Mouse (Mus musculus): ENCODE measurements around the gene Morn5. TPM values are rescaled to one million over a fixed set of nuclear protein-coding genes. Genes with fewer than 3 reads are reported as not detected.

The Morn5 gene
- total and polyA plus RNA-seq, 3 experiments = 0.61 TPM; not detected in 2

DNA sequence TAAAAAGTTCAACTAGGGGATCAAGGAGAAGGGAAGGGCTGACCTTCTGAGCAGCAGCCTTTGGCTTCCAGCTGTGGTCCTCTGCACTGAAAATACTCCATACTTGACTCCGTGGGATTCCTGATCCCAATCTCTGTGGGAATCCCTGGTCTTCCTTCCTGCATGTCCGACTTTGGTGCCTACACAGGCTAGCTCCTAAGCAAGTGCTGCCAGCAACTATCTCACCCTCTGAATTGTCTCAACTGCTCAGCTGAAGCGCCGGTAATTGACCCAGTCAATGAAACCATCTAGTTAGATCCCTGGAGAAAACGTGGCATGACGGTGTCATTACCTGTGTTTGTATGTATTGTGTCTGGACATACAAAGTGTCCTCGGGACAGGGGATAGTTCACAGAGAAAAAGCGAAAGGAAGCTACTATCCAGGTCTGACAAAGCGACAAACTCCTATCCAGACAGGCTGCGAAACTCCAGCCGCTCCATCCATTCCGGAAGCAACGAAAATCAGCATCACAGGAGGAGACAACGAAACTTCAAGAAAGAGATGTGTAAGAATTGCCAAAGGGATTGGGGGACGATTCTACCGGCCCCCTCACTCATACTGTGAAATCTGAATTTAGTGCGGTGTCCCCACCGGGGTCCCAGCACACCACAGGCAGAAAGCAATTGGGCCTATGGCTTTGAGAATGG lies 48.0 kb downstream of the Morn5 start:
- 0 out of 2 replicates have a peak, but pooled peaks cover 1% of the 10 kb centered on the region for H3K4me1 ChIP-seq (ENCODE audit: control insufficient read depth, insufficient read depth, low read length)
- H3K4me3 ChIP-seq = no peak overlapping the region
- H3K36me3 ChIP-seq (ENCODE audit: control insufficient read depth, insufficient read depth, low read length) = no peaks in the 10 kb centered on the region
- H3K79me2 ChIP-seq (replicated peaks; ENCODE audit: control insufficient read depth, insufficient read depth, low read length) = no peaks in the 10 kb centered on the region
- 28% methylated on average over 18 of the region's 18 CpGs for WGBS
- no peak for TF ChIP-seq POLR2A (IDR thresholded peaks at IDR 0.05; ENCODE audit: insufficient read depth, low read depth, low read length)
- no peak for TF ChIP-seq EP300 (IDR thresholded peaks at IDR 0.05; ENCODE audit: insufficient read depth, low read depth, low read length)
- TF ChIP-seq CTCF (IDR thresholded peaks at IDR 0.05) = no peak
- no peak for DNase-seq
- intact Hi-C loops (cut with DNase I) = no loop called here
- H3K27ac ChIP-seq = no peak overlapping the region
- no peak overlapping the region for H3K9ac ChIP-seq (ENCODE audit: low read depth, low read length)
- no peaks in the 10 kb centered on the region; the same call in 1 of the 2 replicates for H3K27me3 ChIP-seq (ENCODE audit: control insufficient read depth, insufficient read depth, low read length)

DNA sequence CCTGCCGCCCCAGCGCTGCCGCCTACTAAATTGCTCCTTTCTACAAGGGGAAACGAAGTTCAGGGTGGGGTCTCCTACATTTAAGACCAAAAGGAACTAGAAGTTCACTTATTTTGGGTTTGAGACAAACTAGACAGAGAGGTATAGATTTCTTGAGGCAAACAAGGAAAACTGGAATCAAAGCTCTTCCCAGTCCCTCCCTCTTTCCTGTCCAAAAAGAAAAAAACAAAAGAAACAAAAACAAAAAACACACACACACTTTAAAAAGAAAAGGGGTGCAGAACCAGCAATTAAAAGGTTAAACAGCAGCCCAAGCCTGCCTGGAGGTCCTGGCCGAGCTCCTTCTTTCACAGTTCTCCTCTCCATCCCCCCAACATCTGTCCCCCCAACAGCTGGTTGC lies 48.8 kb downstream of the Morn5 start:
- Histone ChIP-seq H3K4me1 (ENCODE audit: control insufficient read depth, insufficient read depth, low read length) (0 out of 2 replicates have a peak, but pooled peaks cover 1% of the 10 kb centered on the region), H3K4me3 (no peak overlapping the region), H3K36me3 (ENCODE audit: control insufficient read depth, insufficient read depth, low read length) (no peaks in the 10 kb centered on the region), H3K27me3 (ENCODE audit: control insufficient read depth, insufficient read depth, low read length) (peaks cover 2% of the 10 kb centered on the region; the same call in 1 of the 2 replicates), H3K79me2 (replicated peaks; ENCODE audit: control insufficient read depth, insufficient read depth, low read length) (no peaks in the 10 kb centered on the region), H3K27ac (no peak overlapping the region), H3K9ac (ENCODE audit: low read depth, low read length) (no peak overlapping the region)
- 42% methylated on average over 5 of the region's 5 CpGs for WGBS
- TF ChIP-seq POLR2A (IDR thresholded peaks at IDR 0.05; ENCODE audit: insufficient read depth, low read depth, low read length) = no peak
- no peak for TF ChIP-seq CTCF (IDR thresholded peaks at IDR 0.05)
- no peak for TF ChIP-seq EP300 (IDR thresholded peaks at IDR 0.05; ENCODE audit: insufficient read depth, low read depth, low read length)
- no peak for DNase-seq
- intact Hi-C loops (cut with DNase I) = no loop called here

DNA sequence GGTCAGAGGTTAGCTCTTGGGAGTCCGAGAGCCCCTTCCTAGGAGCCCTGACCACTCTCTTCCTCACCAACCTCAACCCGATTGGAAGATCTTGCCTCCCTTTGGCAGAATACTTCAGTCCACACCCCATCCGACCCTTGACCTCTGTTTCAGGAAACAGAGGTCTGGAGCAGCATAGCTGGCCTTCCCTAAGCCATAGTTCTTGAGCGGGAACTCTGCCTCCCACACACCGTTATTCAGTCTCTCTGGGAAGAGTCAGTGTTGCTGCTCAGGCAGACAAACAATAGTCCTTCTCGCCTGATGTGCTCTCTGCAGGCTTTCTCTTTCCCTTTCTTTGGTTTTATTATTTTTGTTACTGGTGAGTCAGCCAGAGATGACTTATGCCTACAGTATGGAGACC lies 50.5 kb downstream of the Morn5 start:
- Histone ChIP-seq H3K36me3 (ENCODE audit: control insufficient read depth, insufficient read depth, low read length) (no peaks in the 10 kb centered on the region), H3K27ac (no peak overlapping the region), H3K4me3 (no peak overlapping the region), H3K27me3 (ENCODE audit: control insufficient read depth, insufficient read depth, low read length) (peaks cover 7% of the 10 kb centered on the region), H3K4me1 (ENCODE audit: control insufficient read depth, insufficient read depth, low read length) (peaks cover 3% of the 10 kb centered on the region; the same call in 1 of the 2 replicates), H3K79me2 (replicated peaks; ENCODE audit: control insufficient read depth, insufficient read depth, low read length) (no peaks in the 10 kb centered on the region), H3K9ac (ENCODE audit: low read depth, low read length) (no peak overlapping the region)
- WGBS = 36% methylated on average over 6 of the region's 6 CpGs
- intact Hi-C loops (cut with DNase I) = loop anchor here (5.0 kb wide), 1 partner anchor 77 kb away; no protein-coding TSS in a partner anchor
- TF ChIP-seq EP300 (IDR thresholded peaks at IDR 0.05; ENCODE audit: insufficient read depth, low read depth, low read length) (peak; percentile 65; the same call in 1 of the 2 replicates), CTCF (IDR thresholded peaks at IDR 0.05) (no peak), POLR2A (IDR thresholded peaks at IDR 0.05; ENCODE audit: insufficient read depth, low read depth, low read length) (peak; percentile 36; the same call in 1 of the 2 replicates)
- DNase-seq = no peak

DNA sequence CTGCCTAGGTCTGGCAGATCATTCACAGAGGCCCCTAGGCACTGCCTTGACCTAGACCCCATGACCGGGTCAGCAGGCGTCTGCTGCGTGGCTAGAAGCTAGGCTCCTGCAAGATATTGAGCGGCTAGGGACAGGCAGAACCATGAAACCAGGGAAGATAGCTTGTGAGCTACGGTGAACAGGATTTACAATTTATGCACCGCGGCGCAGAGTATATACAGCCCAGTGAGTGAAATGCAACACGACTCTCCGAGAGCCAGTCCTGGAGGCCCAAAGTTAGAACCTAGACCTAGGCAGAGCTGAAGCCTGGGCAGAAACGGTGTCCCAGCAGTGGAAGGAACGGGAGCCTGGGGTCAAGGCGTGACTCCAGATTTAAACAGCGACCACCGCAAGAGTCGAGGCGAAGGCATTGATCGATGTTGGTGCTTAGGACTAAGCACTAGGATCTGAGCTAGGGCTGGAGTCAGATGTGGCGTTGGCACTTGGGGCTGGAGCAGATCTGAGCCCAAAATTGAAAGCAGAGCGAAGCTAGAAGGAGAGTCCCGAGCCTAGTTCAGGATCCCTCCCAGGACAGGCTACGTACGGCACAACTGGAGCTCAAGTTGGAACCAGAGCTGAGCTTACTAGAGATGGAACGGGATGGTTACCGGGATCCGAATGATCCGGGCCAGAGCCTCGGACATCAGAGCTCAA lies 52.8 kb downstream of the Morn5 start:
- TF ChIP-seq EP300 (IDR thresholded peaks at IDR 0.05; ENCODE audit: insufficient read depth, low read depth, low read length) (no peak), CTCF (IDR thresholded peaks at IDR 0.05) (no peak), POLR2A (IDR thresholded peaks at IDR 0.05; ENCODE audit: insufficient read depth, low read depth, low read length) (no peak)
- H3K79me2 ChIP-seq (replicated peaks; ENCODE audit: control insufficient read depth, insufficient read depth, low read length) = no peaks in the 10 kb centered on the region
- no peak overlapping the region for H3K9ac ChIP-seq (ENCODE audit: low read depth, low read length)
- DNase-seq = no peak
- intact Hi-C loops (cut with DNase I) = loop anchor here (5.0 kb wide), 1 partner anchor 80 kb away; no protein-coding TSS in a partner anchor
- H3K27me3 ChIP-seq (ENCODE audit: control insufficient read depth, insufficient read depth, low read length) = peaks cover 12% of the 10 kb centered on the region
- WGBS = 47% methylated on average over 28 of the region's 28 CpGs
- peak overlapping the region; percentile 14; the same call in 1 of the 2 replicates for H3K4me3 ChIP-seq
- no peaks in the 10 kb centered on the region for H3K36me3 ChIP-seq (ENCODE audit: control insufficient read depth, insufficient read depth, low read length)
- H3K27ac ChIP-seq = no peak overlapping the region
- H3K4me1 ChIP-seq (ENCODE audit: control insufficient read depth, insufficient read depth, low read length) = peaks cover 3% of the 10 kb centered on the region; the same call in 1 of the 2 replicates

DNA sequence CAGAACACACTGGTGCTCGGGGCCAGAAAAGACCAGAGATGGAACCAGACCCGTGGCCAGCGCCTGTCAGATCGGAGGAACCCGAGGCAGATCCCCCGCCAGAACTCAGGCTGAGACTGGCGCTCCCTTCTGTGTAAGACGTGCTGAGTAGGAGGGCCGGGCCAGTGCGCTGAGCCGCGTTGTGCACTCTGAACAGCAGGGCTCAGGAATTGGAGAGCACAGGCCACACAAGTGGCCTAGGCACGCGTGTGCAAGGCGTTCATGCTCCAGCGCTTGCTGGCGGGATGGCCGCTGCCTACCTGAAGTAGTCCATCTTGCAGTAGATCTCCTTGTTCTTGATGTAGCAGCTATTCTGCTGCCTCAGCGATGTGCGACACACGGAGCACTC lies 53.3 kb downstream of the Morn5 start:
- no peak for TF ChIP-seq POLR2A (IDR thresholded peaks at IDR 0.05; ENCODE audit: insufficient read depth, low read depth, low read length)
- H3K36me3 ChIP-seq (ENCODE audit: control insufficient read depth, insufficient read depth, low read length) = no peaks in the 10 kb centered on the region
- H3K4me1 ChIP-seq (ENCODE audit: control insufficient read depth, insufficient read depth, low read length) = peaks cover 3% of the 10 kb centered on the region; the same call in 1 of the 2 replicates
- peak overlapping the region; percentile 14; the same call in 1 of the 2 replicates for H3K4me3 ChIP-seq
- H3K27ac ChIP-seq = no peak overlapping the region
- no peaks in the 10 kb centered on the region for H3K79me2 ChIP-seq (replicated peaks; ENCODE audit: control insufficient read depth, insufficient read depth, low read length)
- no peak for DNase-seq
- no peak overlapping the region for H3K9ac ChIP-seq (ENCODE audit: low read depth, low read length)
- intact Hi-C loops (cut with DNase I) = loop anchor here (5.0 kb wide), 1 partner anchor 80 kb away; no protein-coding TSS in a partner anchor
- H3K27me3 ChIP-seq (ENCODE audit: control insufficient read depth, insufficient read depth, low read length) = peaks cover 12% of the 10 kb centered on the region
- 29% methylated on average over 21 of the region's 21 CpGs for WGBS
